Mouse (Mus musculus) cerebellum, adult 2 months (tissue): Measurements from ENCODE around the gene Ift20.

Experiments
- CTCF ChIP-seq: fragments of 200-500 bp; IDR thresholded peaks from 2 replicates; pipeline ENCODE4 v1.5.1; 2011; ENCODE audit warnings: low read depth, mild to moderate bottlenecking, control low read depth, low read length, moderate library complexity, borderline replicate concordance; ENCODE audit not compliant: insufficient read depth
- POLR2A ChIP-seq: fragments of 200-500 bp; IDR thresholded peaks from 2 replicates; pipeline ENCODE4 v1.6.1; 2011; ENCODE audit warnings: low read length, control low read depth, borderline replicate concordance; ENCODE audit not compliant: insufficient read depth

GRCm38 (mm10) chr11:78540358-78540757 is 4.2 kb downstream of the Ift20 start:
- no peak for TF ChIP-seq CTCF
- TF ChIP-seq POLR2A, result no peak
